8 mouse cellular contexts compared by ENCODE assay signal in the genomic region with DNA sequence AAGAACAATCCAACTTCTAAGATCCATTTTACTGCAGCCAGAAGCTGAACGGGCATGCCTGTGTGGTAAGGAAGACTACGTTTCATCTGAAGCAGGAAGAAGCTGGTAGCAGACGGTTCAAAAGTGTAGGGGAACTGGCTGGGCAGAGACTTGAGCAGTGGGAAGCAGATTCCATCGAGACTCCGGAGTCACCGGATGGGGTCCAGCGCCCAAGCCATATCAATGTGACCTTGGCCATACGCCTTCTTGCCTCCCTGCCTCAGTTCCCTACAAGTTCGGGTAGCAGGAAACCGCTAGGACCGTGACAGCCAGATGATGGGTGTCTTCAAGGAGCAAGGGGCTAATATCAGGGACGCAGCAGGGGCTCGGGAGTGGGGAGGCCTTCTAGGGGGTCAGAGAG. TPM values are rescaled to one million over a fixed set of nuclear protein-coding genes. Genes with fewer than 3 reads are reported as not detected.
DNase-seq lines count a peak whose midpoint lies in the region; ATAC-seq lines count a peak whose summit lies in the region.

No protein-coding gene starts in this region.

- H3K4me2 ChIP-seq in heart, embryonic 16.5 days (ENCODE audit: low read depth, low read length), result peak overlapping the region; percentile 67
- peak overlapping the region; percentile 92 for H3K4me2 ChIP-seq in limb, embryonic 15.5 days

- DNase-seq in heart, postnatal 14 days, result no peak
- DNase-seq in MEL-GATA-1-ER (ENCODE audit: extremely low read depth, low read depth), result peak; percentile 16
- peak; percentile 35 for DNase-seq in splenic B cell, adult 2 months (ENCODE audit: low read depth, low spot score)
- DNase-seq in left cerebral cortex, postnatal 10 days (ENCODE audit: extremely low spot score in 1 of 2, low spot score in 2 of 2), result no peak
- DNase-seq in ovary, adult 18-20 months (ENCODE audit: low spot score), result no peak

- peak overlapping the region; percentile 80 for H3K9ac ChIP-seq in heart, embryonic 16.5 days (ENCODE audit: low read length)
- H3K9ac ChIP-seq in limb, embryonic 15.5 days, result peak overlapping the region; percentile 81

- ATAC-seq in heart, embryonic 16.5 days (replicated peaks; ENCODE audit: extremely low read depth, insufficient read depth, low FRiP score), result peak; percentile 4; the same call in 1 of the 2 replicates
- no peak for ATAC-seq in limb, embryonic 15.5 days (ENCODE audit: insufficient number of reproducible peaks, low FRiP score, low TSS enrichment, low read depth)

- peak overlapping the region; percentile 94 for H3K27ac ChIP-seq in heart, embryonic 16.5 days (ENCODE audit: low read length)
- H3K27ac ChIP-seq in limb, embryonic 15.5 days, result peak overlapping the region; percentile 81

- peaks cover 18% of the 10 kb centered on the region for H3K36me3 ChIP-seq in heart, embryonic 16.5 days (ENCODE audit: control insufficient read depth, insufficient read depth)
- H3K36me3 ChIP-seq in erythroblast, embryonic 14.5 days (ENCODE audit: control insufficient read depth), result peaks cover 40% of the 10 kb centered on the region
- 0 out of 2 replicates have a peak, but pooled peaks cover 14% of the 10 kb centered on the region for H3K36me3 ChIP-seq in limb, embryonic 15.5 days
- H3K36me3 ChIP-seq in splenic B cell, adult 2 months (ENCODE audit: control insufficient read depth, insufficient read depth, low read length, poor library complexity, severe bottlenecking), result no peaks in the 10 kb centered on the region

- no peaks in the 10 kb centered on the region for H3K9me3 ChIP-seq in heart, embryonic 16.5 days (replicated peaks; ENCODE audit: control insufficient read depth, low read length)
- no peaks in the 10 kb centered on the region for H3K9me3 ChIP-seq in erythroblast, embryonic 14.5 days (ENCODE audit: control insufficient read depth, low read length)
- no peaks in the 10 kb centered on the region for H3K9me3 ChIP-seq in limb, embryonic 15.5 days

- H3K4me1 ChIP-seq in heart, embryonic 16.5 days (ENCODE audit: control insufficient read depth, insufficient read depth, low read length), result peaks cover 20% of the 10 kb centered on the region
- peaks cover 48% of the 10 kb centered on the region for H3K4me1 ChIP-seq in erythroblast, embryonic 14.5 days (ENCODE audit: control insufficient read depth)
- peaks cover 21% of the 10 kb centered on the region for H3K4me1 ChIP-seq in limb, embryonic 15.5 days

- peak overlapping the region; percentile 87 for H3K4me3 ChIP-seq in heart, embryonic 16.5 days (ENCODE audit: low read length)
- H3K4me3 ChIP-seq in erythroblast, embryonic 14.5 days (replicated peaks), result peak overlapping the region; percentile 83
- peak overlapping the region; percentile 84 for H3K4me3 ChIP-seq in limb, embryonic 15.5 days

- no peaks in the 10 kb centered on the region for H3K27me3 ChIP-seq in heart, embryonic 16.5 days (ENCODE audit: control insufficient read depth, insufficient read depth, low read length)
- peaks cover 5% of the 10 kb centered on the region; the same call in 1 of the 2 replicates for H3K27me3 ChIP-seq in erythroblast, embryonic 14.5 days (ENCODE audit: control insufficient read depth)
- no peaks in the 10 kb centered on the region for H3K27me3 ChIP-seq in limb, embryonic 15.5 days
- no peaks in the 10 kb centered on the region for H3K27me3 ChIP-seq in splenic B cell, adult 2 months (ENCODE audit: control insufficient read depth, insufficient read depth, low read length, poor library complexity, severe bottlenecking)

- intact Hi-C loops in heart, postnatal 14 days (cut with DNase I), result loop anchor here (2.0 kb wide), 1 partner anchor 27 kb away; a partner anchor contains a TSS
- intact Hi-C loops in left cerebral cortex, postnatal 10 days (cut with DNase I), result loop anchor here (5.0 kb wide), 1 partner anchor 177 kb away; a partner anchor contains a TSS

- WGBS in heart, embryonic 16.5 days, result under 1% methylated on average over 13 of the region's 13 CpGs
- 3% methylated on average over 13 of the region's 13 CpGs for WGBS in limb, embryonic 15.5 days

RNA-seq across cellular contexts. Expression of a gene that starts 0.7 kb away (rescaled TPM):
- 59.3 and 61.1 TPM in 2 replicates for polyA plus RNA-seq in heart, embryonic 16.5 days (2015; fragmentation: Nextera tagmentation; extraction: Ambion mirVana)
- 10 to 100 TPM; 19.9 to 20.3 TPM for total RNA-seq in heart, postnatal 14 days (2021)
- 1.7 and 1.8 TPM in 2 replicates for polyA plus RNA-seq in erythroblast, embryonic 14.5 days (2012)
- 43.4 and 45.0 TPM in 2 replicates for polyA plus RNA-seq in limb, embryonic 15.5 days (2015; fragmentation: Nextera tagmentation; extraction: Ambion mirVana)
- 10 to 100 TPM; 40.6 to 41.5 TPM for total RNA-seq in left cerebral cortex, postnatal 10 days (2021)

RNA-seq across cellular contexts. Expression of a gene that starts 22.9 kb away (rescaled TPM):
- polyA plus RNA-seq in heart, embryonic 16.5 days (2015; fragmentation: Nextera tagmentation; extraction: Ambion mirVana), result 1,892 and 2,285 TPM in 2 replicates
- total RNA-seq in heart, postnatal 14 days (2021), result 100 to 1,000 TPM; 545 to 557 TPM
- polyA plus RNA-seq in erythroblast, embryonic 14.5 days (2012), result 63.8 and 69.1 TPM in 2 replicates
- 676 and 682 TPM in 2 replicates for polyA plus RNA-seq in limb, embryonic 15.5 days (2015; fragmentation: Nextera tagmentation; extraction: Ambion mirVana)
- 100 to 1,000 TPM; 855 to 924 TPM for total RNA-seq in left cerebral cortex, postnatal 10 days (2021)

RNA-seq across cellular contexts. Expression of a gene that starts 26.8 kb away (rescaled TPM):
- 11.9 and 18.0 TPM in 2 replicates for polyA plus RNA-seq in heart, embryonic 16.5 days (2015; fragmentation: Nextera tagmentation; extraction: Ambion mirVana)
- total RNA-seq in heart, postnatal 14 days (2021), result 10 to 100 TPM; 10.7 to 12.7 TPM
- polyA plus RNA-seq in erythroblast, embryonic 14.5 days (2012), result 0.14 and 0.20 TPM in 2 replicates
- polyA plus RNA-seq in limb, embryonic 15.5 days (2015; fragmentation: Nextera tagmentation; extraction: Ambion mirVana), result 16.9 TPM in 2 replicates
- 10 to 100 TPM; 16.0 to 18.7 TPM for total RNA-seq in left cerebral cortex, postnatal 10 days (2021)

RNA-seq across cellular contexts. Expression of a gene that starts 34.2 kb away (rescaled TPM):
- 140 and 141 TPM in 2 replicates for polyA plus RNA-seq in heart, embryonic 16.5 days (2015; fragmentation: Nextera tagmentation; extraction: Ambion mirVana)
- total RNA-seq in heart, postnatal 14 days (2021), result 10 to 100 TPM; 77.4 to 79.9 TPM
- 9.4 and 10.1 TPM in 2 replicates for polyA plus RNA-seq in erythroblast, embryonic 14.5 days (2012)
- 183 and 197 TPM in 2 replicates for polyA plus RNA-seq in limb, embryonic 15.5 days (2015; fragmentation: Nextera tagmentation; extraction: Ambion mirVana)
- 100 to 1,000 TPM; 222 to 235 TPM for total RNA-seq in left cerebral cortex, postnatal 10 days (2021)

Comparison
In these comparisons a context has a peak if more than half of its experiments do, and no peak if none do; other contexts are left out.
1. DNase-seq: peak in MEL-GATA-1-ER (single experiment) and splenic B cell, adult 2 months (single experiment); none in heart, postnatal 14 days (0 of 2), left cerebral cortex, postnatal 10 days (0 of 2) and ovary, adult 18-20 months (single experiment).
2. RNA of a gene that starts 0.7 kb away (polyA plus RNA-seq): 59.3 to 61.1 TPM in heart, embryonic 16.5 days and 43.4 to 45.0 TPM in limb, embryonic 15.5 days; 1.7 to 1.8 TPM in erythroblast, embryonic 14.5 days; every median in the first group is over 10 times any median in the second.
3. RNA of a gene that starts 26.8 kb away (polyA plus RNA-seq): 16.9 TPM in limb, embryonic 15.5 days and 11.9 to 18.0 TPM in heart, embryonic 16.5 days; 0.14 to 0.20 TPM in erythroblast, embryonic 14.5 days; every median in the first group is over 10 times any median in the second.
4. Peak in every context shown above with its lines, with median percentiles within 50 percentile points of each other: H3K4me3 ChIP-seq.